Mouse (Mus musculus) CH12.LX (cell line): Measurements from ENCODE around the gene Mybl2.

ENCODE experiments used
- CHD1 ChIP-seq: IDR thresholded peaks from 2 replicates; pipeline ENCODE4 v1.6.1; 2012; ENCODE audit warnings: low read depth, low read length, improper control_type of control experiment, inconsistent platforms
- CTCF ChIP-seq, 2 experiments: IDR thresholded peaks in 1 of 2; conservative IDR thresholded peaks in 1 of 2; 2 replicates each; pipeline ENCODE4 v1.5.1; 2011 to 2012; ENCODE audit warnings: low read depth in 2 of 2, low read length in 2 of 2, improper control_type of control experiment in 1 of 2, inconsistent platforms in 1 of 2, mild to moderate bottlenecking in 1 of 2, moderate library complexity in 1 of 2
- ELF1 ChIP-seq: IDR thresholded peaks from 2 replicates; pipeline ENCODE4 v1.6.1; 2014; ENCODE audit warnings: low read depth, mild to moderate bottlenecking, inconsistent platforms, low read length, improper control_type of control experiment
- HCFC1 ChIP-seq: IDR thresholded peaks from 2 replicates; pipeline ENCODE4 v1.6.1; 2012; ENCODE audit warnings: low read depth, mild to moderate bottlenecking, inconsistent platforms, low read length, improper control_type of control experiment
- KAT2A ChIP-seq: IDR thresholded peaks from 2 replicates; pipeline ENCODE4 v1.6.1; 2012; ENCODE audit warnings: low read length, improper control_type of control experiment, inconsistent platforms; ENCODE audit not compliant: insufficient replicate concordance
- MAFK ChIP-seq: IDR thresholded peaks from 2 replicates; pipeline ENCODE4 v1.6.1; 2011; ENCODE audit warnings: low read length, improper control_type of control experiment; ENCODE audit not compliant: insufficient replicate concordance
- POLR2A ChIP-seq: IDR thresholded peaks from 2 replicates; pipeline ENCODE4 v1.6.1; 2011; ENCODE audit warnings: low read depth, mild to moderate bottlenecking, improper control_type of control experiment, low read length
- POLR2AphosphoS2 ChIP-seq: IDR thresholded peaks from 2 replicates; pipeline ENCODE4 v1.6.1; 2011; ENCODE audit warnings: low read depth, low read length, improper control_type of control experiment
- USF1 ChIP-seq: IDR thresholded peaks from 2 replicates; pipeline ENCODE4 v1.6.1; 2014; ENCODE audit warnings: low read depth, mild to moderate bottlenecking, inconsistent platforms, low read length, improper control_type of control experiment
- USF2 ChIP-seq: conservative IDR thresholded peaks from 2 replicates; pipeline ENCODE4 v1.6.1; 2011; ENCODE audit warnings: low read depth, low read length, improper control_type of control experiment

GRCm38 (mm10) chr2:163031289-163031688 lies 23.2 kb upstream of the Mybl2 start:
- TF ChIP-seq USF2: no peak
- no peak for TF ChIP-seq CTCF (conservative IDR thresholded peaks at IDR 0.05 in 1 of 2, IDR thresholded peaks at IDR 0.05 in 1 of 2; ENCODE audit: low read depth in 2 of 2, low read length in 2 of 2)
- no peak for TF ChIP-seq HCFC1
- TF ChIP-seq MAFK: no peak
- no peak for TF ChIP-seq POLR2A
- TF ChIP-seq POLR2AphosphoS2: no peak
- TF ChIP-seq CHD1: no peak
- no peak for TF ChIP-seq ELF1
- TF ChIP-seq USF1: no peak
- no peak for TF ChIP-seq KAT2A
